Mouse (Mus musculus) liver, adult 2 months (tissue): ENCODE data around the gene Pgr. TPM values are rescaled to one million over a fixed set of nuclear protein-coding genes. Genes with fewer than 3 reads are reported as not detected.

Source experiments
- DNase-seq: peaks from one replicate; pipeline ENCODE4 v3.0.0-alpha.2; 2011; ENCODE audit warnings: low read depth, low spot score; ENCODE audit errors: extremely low read depth
- H3K27ac ChIP-seq: fragments of 200-500 bp; replicated peaks from 2 replicates; pipeline ENCODE4 v1.5.1; 2012; ENCODE audit warnings: low read depth, mild to moderate bottlenecking, control low read depth, inconsistent platforms, low read length; ENCODE audit not compliant: insufficient read depth
- H3K27me3 ChIP-seq: fragments of 200-500 bp; 2 replicates; pipeline ENCODE4 v1.6.1; 2012; ENCODE audit warnings: mild to moderate bottlenecking, moderate library complexity, low read length, inconsistent platforms; ENCODE audit not compliant: control insufficient read depth, insufficient read depth
- H3K36me3 ChIP-seq: fragments of 200-500 bp; 2 replicates; pipeline ENCODE4 v1.6.1; 2012; ENCODE audit warnings: low read length, inconsistent platforms; ENCODE audit not compliant: control insufficient read depth, insufficient read depth
- H3K4me1 ChIP-seq: fragments of 200-500 bp; 2 replicates; pipeline ENCODE4 v1.6.1; 2011; ENCODE audit warnings: low read length; ENCODE audit not compliant: control insufficient read depth, insufficient read depth
- H3K4me3 ChIP-seq: fragments of 200-500 bp; 2 replicates; pipeline ENCODE4 v1.5.1; 2011; ENCODE audit warnings: low read depth, mild to moderate bottlenecking, control low read depth, low read length, moderate library complexity; ENCODE audit not compliant: insufficient read depth
- H3K79me2 ChIP-seq: fragments of 200-500 bp; 2 replicates; pipeline ENCODE4 v1.6.1; 2012; ENCODE audit warnings: inconsistent platforms, mild to moderate bottlenecking, low read length, moderate library complexity; ENCODE audit not compliant: control insufficient read depth, insufficient read depth
- H3K9ac ChIP-seq: fragments of 200-500 bp; 2 replicates; pipeline ENCODE4 v1.6.1; 2012; ENCODE audit warnings: low read depth, mild to moderate bottlenecking, control low read depth, inconsistent platforms, low read length
- CTCF ChIP-seq: fragments of 200-500 bp; IDR thresholded peaks from 2 replicates; pipeline ENCODE4 v1.5.1; 2011; ENCODE audit warnings: low read depth, low read length, control low read depth
- POLR2A ChIP-seq: fragments of 200-500 bp; IDR thresholded peaks from 2 replicates; pipeline ENCODE4 v1.6.1; 2011; ENCODE audit warnings: low read length, control low read depth; ENCODE audit not compliant: insufficient read depth; ENCODE audit errors: extremely low read depth
- WGBS: fragments of 180-500 bp; shearing (Covaris S2); methylation state at CpG from one replicate; pipeline ENCODE4 v1.1.7; 2018; 5-methylcytosine and 5-hydroxymethylcytosine counted together
- polyA plus RNA-seq: library from polyadenylated mRNA; depleted of rRNA; stranded (reverse); fragments of >200 nt; gene quantifications from 2 replicates; pipeline ENCODE4 v1.2.3, GENCODE M21; 2012; rRNA removed
- total RNA-seq: library from RNA; depleted of rRNA; stranded (reverse); fragments of >200 nt; gene quantifications from 2 replicates; pipeline ENCODE4 v1.2.3, GENCODE M21; 2014; rRNA removed

The Pgr gene
- total and polyA plus RNA-seq, 2 experiments = not detected

DNA sequence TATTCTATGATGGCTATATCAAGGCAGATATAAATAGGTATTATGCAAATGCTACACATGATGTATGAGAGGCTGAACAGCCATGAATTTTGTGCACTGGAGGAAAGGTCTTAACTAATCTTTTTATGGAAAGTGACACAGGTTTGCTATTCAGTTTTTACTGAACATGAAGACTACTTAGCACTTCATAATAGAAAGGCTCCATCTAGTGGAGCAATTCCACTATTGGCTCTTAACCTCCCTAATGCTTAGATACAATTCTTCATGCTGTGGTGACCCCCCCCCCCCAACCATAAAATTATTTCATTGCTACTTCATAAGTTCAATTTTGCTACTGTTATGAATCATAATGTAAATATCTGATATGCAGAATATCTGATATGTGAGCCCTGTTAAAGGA lies 101.5 kb downstream of the Pgr start:
- Histone ChIP-seq H3K4me1 (no peaks in the 10 kb centered on the region), H3K27me3 (no peaks in the 10 kb centered on the region), H3K9ac (no peak overlapping the region), H3K79me2 (no peaks in the 10 kb centered on the region), H3K27ac (no peak overlapping the region), H3K36me3 (peaks cover 65% of the 10 kb centered on the region), H3K4me3 (no peak overlapping the region)
- no peak for TF ChIP-seq CTCF
- TF ChIP-seq POLR2A = no peak
- peak; percentile 15 for DNase-seq

DNA sequence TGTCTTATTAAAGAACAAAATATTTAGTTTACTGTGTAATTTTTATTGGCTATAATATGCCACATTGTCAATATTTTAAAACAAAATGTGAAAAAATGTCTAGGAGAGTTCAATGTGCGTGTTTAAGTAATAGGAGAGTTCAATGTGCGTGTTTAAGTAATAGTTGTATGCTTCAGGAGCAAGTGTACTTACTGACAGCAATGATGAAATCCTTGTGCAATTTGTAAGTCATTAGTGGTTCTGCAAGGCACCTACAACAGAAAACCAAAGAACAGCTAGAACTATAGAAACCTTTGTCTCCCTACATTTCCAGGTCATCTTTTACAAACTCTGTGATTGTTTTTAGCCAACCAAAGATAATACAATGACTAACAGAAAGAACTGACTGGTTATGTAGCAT lies 115.5 kb downstream of the Pgr start:
- DNase-seq = no peak
- Histone ChIP-seq H3K27me3 (no peaks in the 10 kb centered on the region), H3K36me3 (peaks cover 61% of the 10 kb centered on the region), H3K4me1 (no peaks in the 10 kb centered on the region), H3K4me3 (no peak overlapping the region), H3K79me2 (no peaks in the 10 kb centered on the region), H3K9ac (no peak overlapping the region), H3K27ac (no peak overlapping the region)
- 91% methylated on average over 2 of the region's 2 CpGs for WGBS
- TF ChIP-seq CTCF (no peak), POLR2A (no peak)

Other genes with a start within 250 kb of the Pgr start
- not detected in 2 replicates for gene Gm16485, start 72.0 kb downstream of the Pgr start, total RNA-seq
- not detected in 2 replicates for gene Gm16485, start 72.0 kb downstream of the Pgr start, polyA plus RNA-seq